Mouse (Mus musculus) thymus, postnatal 10 days (tissue): ENCODE measurements around the gene Pdpr.
"Not testable (repeated sequence)": the region's sequence is repeated elsewhere in the genome, so short reads cannot be mapped to it uniquely, and the experiment has no call there.

Experiments used
- DNase-seq, 2 experiments: peaks; one replicate each; pipeline ENCODE4 v3.0.0; 2021; ENCODE audit warnings: low spot score in 2 of 2

Pdpr gene

DNA sequence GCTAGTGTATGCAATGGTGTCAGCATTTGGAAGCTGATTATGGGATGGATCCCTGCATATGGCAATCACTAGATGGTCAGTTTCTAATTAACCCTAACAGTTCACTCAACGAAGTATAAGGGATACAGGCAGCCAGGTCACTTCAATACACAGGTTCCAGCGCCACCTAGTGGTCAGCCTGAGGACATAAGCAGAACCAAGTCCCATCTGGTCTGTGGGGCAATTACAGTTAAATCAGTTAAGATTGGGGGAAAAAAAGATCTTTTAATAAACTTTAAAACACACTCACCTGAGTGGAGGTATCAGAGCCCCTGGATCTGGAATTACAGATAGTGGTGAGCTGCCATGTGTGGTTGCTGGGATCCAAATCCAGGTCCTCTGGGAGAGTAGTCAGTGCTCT is 4.3 kb upstream of the Pdpr start:
- DNase-seq, result peak; percentile 32 to 85

DNA sequence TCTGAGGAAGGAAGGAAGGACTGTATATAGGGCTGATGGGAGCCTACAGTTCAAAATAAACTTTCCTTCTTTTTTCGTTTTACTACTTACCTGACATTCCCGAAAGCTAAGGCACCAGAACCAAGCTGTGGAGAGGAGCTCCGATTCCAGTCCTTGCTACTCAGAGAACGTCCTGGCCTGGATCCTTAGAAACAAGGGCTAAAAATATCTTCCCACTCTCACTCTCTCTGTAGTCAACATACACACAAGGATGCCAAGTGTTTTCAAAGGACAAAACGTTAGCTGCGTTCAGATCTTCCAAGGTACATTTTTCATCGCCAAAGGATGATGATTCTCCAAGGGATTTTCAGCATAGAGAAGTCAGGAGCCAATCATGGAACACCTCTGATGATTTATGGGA is 2.7 kb upstream of the Pdpr start:
- DNase-seq, result no peak

DNA sequence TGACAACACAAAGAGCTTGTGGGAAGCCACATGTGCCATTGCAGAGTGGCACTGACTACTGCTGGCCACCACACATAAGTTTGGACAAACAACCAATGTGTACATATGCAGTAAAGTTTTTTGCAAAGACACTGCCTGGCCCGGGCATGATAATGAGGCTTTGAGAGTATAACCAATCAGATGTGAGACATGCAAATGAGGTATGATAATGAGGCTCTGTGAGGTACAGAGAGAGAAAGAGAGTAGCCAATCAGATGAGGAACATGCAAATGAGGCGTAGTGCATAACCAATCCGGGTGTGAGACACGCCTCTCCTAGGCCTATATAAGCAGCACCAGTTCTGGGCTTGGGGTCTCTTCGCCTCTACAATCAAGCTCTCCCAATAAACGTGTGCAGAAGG is 2.1 kb upstream of the Pdpr start, which contains the start of gene Clec18a:
TSS of gene Clec18a (minus strand) at position 101 of the 400 bp plus-strand sequence.
- DNase-seq, result not testable (repeated sequence)

DNA sequence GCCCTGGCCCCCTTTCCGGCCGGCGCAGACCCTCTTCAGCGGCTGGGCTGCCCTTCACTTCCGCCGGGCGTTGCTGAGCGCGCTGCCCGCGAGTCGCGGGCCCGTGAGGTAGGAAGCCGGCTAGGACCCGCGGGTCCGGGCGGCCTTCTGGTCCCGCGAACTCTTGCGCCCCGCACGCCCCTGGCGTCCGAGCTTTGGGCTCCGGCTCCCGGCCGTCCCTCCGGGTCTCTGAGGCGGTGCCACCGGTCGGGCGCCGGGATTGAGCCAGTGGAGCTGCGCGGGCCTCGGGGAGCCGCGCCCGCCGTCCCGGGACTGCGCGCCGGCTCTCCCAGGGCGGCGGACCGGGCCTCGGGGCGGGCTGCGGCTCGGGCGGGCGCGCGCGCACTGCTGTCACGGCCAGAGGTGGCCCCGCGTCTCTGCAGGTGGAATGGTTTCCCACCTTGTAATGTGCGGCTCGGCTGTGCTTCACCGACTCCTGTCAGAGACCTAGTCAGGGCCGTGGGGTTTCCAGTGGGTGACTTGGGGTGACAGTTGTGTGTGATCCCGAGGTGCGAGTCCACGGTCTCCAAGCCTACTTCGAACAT is 381 bp downstream of the Pdpr start:
- peak; percentile 16 to 17 for DNase-seq

DNA sequence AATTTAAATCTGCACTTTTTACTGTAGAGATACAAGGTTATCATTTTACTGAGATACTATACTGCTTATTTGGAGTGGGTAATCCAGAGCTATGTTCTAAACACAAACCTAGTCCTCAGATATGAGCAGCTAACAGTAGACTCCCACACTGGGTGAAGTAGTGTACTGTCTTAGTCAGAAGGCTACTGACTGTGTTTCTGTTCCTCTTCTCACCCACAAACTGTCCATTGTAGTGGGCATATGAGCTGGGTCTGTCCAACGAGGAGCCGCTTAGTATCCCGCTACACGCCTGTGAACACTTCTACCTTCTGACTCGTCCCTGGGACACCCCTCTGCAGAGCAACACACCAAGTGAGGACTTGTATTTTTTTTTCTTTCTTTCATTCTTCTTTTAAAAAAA is 20.5 kb downstream of the Pdpr start:
- no peak for DNase-seq

DNA sequence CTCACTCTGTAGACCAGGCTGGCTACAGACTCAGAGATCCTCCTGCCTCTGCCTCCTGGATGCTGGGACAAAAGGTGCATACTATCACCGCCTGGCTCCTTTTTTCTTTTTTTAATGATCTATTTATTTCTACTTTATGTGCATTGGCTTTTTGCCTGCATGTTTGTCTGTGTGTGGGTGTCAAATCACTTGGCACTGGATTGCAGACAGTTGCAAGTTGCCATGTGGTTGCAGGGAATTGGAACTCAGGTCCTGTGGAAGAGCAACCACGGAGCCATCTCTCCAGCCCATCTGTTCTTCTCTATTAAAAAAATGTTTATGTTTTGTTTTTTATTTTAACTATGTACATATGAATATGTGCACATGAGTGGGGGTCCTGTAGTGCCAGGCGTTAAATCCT is 25.1 kb downstream of the Pdpr start:
- no peak for DNase-seq

DNA sequence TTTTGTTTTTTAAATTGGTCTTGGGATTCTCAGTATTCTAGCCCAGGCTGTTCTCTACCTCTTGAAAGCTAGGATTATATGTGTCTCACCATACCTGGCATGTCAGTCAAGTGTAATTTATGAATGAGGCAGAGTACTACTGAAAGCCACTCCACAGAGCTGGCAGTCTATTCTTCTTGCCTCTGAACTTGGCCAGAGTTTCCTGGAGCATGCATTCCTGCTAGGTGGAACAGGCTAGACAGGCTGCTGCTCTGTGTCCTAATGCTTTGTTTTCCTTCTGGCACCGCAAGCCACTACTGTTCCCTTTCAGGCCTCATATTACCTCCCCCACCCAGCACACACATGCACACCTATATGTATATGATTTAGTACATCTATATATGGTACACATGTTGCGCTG is 36.3 kb downstream of the Pdpr start:
- DNase-seq, result no peak

DNA sequence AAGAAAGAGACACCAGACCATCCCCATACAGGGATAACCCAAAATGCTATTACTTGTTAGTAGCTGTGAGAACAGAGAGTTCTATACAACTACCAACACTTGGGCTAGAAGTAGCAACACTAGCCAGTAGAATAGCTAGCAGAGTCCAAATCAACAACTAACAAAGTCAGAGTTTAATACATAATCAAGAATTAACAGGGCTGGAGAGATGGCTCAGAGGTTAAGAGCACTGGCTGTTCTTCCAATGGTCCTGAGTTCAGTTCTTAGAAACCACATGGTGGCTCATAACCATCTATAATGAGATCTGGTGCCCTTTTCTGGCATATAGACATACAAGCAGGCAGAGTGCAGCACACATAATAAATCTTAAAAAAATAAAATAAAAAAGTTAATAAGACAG is 48.1 kb downstream of the Pdpr start:
- DNase-seq, result no peak

DNA sequence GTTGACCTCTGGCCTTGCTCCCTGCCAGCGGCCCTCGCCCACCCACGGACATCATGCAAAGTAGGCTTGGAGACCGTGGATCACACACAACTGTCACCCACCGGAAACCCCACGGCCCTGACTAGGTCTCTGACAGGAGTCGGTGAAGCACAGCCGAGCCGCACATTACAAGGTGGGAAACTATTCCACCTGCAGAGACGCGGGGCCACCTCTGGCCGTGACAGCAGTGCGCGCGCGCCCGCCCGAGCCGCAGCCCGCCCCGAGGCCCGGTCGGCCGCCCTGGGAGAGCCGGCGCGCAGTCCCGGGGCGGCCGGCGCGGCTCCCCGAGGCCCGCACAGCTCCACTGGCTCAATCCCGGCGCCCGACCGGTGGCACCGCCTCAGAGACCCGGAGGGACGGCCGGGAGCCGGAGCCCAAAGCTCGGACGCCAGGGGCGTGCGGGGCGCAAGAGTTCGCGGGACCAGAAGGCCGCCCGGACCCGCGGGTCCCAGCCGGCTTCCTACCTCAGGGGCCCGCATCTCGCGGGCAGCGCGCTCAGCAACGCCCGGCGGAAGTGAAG is 50.5 kb downstream of the Pdpr start:
- peak; percentile 16 to 20 for DNase-seq

DNA sequence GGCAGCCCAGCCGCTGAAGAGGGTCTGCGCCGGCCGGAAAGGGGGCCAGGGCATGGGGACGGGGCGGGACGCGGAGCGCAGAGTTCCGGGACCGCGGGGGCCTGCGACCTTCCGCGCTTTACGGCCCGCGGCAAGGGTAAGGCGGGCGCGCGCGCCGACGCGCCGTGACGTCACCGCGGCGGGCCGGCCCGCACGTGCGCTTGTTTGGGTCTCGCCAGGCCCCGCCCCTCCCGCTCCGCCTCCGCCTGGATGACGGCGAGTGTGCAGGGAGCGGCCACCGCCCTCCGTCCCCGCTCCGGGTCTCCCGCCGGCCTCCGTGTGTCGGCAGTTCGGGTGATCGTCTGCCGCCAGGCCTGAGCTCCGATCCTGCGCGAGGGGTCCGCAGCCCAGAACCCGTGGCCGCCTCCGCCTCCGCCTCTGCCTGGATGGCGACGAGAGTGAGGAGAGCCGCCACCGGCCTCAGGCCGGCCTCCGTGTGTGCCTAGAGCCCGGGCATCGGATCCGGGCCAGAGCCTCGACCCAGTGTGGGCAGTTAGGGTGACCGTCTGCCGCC is 51.1 kb downstream of the Pdpr start:
- peak; percentile 84 to 89 for DNase-seq

DNA sequence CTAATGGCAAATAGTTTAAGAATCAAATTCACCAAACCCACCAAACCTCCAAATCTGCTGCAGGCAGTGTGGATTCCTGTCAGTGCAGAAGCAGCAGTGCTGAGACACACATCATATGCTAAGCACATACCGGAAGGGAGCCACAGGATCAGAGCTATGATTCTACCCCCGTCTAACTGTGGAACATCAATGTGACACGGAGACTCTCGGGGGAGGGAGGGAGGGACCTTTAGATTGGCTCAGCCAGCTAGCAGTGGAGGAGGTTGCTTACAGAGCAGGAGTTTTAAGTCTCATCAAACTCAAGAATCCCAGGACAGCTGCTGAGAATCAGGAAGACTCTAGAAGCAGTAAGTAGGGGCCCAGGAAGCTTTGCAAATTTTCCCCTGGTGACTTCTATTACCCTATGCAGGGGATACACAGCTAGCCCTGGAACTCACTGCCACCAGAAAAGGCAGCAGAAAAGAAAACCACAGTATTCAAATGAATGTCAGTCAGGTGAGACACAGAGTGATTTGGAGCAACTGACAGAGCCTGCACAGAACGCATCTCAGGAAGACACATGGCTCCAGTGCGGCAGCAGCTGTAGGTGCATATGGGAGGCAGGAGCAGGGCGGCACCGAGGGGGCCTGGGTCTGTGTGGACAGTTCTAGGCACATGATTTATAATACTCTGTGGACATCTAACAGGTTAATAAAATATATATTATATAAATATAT is 61.4 kb downstream of the Pdpr start:
- no peak for DNase-seq

DNA sequence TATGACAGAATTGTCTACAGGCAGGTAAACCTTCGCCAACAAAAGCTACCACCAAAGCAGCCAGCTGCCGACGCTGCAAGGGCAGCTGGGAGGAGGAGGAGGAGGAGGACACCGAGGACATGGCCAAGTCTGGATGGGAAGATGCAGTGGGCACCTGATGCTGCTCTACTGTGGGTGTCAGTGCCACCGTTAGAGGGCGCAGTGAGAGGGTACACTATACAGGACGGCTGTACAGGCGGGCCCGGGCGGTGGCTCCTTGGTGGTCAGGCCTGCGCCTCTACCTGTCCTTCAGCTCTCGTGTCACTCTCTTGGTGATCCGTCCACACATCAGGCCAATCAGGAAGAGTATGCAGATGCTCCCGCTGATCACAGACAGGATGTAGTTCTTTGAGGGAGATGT is 63.2 kb downstream of the Pdpr start:
- DNase-seq, result peak; percentile 8 to 42

DNA sequence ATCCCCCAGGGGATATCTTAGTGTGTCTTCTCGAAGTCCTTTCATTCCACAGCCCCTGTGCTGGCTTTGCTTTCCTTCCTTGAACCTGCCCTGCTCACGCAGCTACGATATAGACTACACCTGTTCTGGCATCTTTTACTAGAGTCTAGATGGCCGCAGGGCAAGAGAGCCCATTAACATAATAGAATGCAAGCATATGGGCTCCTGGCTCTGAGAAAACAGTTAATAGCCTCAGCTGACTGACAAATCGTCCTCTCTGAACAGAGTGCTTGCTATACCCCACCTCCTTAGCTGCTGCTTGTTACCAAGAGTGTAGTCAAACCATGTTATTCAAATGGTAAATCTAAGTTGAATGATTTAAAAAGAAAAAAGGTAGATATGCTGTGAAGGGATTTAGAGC is 77.2 kb downstream of the Pdpr start:
- no peak for DNase-seq

DNA sequence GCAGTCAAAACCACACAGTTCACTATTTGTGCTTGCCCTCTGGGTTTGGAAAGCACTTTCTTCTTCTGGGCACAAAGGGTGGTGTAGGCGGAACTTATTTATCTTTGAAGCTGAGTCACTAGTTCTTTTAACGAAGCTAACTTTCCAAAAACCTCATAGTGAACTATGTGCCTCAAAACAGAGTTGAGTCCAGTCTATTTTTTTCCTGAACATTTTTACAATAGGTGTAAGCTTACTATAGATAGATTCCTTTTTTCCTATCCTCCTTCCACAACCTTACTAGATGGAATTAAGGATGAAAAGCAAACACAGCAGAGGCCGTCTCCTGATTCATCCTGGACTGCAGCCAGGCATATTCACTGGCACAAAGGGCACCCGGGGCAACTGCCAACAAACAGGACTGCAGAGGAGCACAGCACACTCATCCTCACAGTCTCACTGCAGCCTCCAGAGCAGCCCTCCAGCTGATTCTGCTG is 91.1 kb downstream of the Pdpr start:
- no peak for DNase-seq
